Mouse (Mus musculus): ENCODE data around the gene Gba. TPM values are rescaled to one million over a fixed set of nuclear protein-coding genes. Genes with fewer than 3 reads are reported as not detected.
A peak's percentile ranks its signal among the peaks of the same experiment; 100 is the strongest.

The Gba gene
- polyA plus RNA-seq, 1 experiment from 2014 or later: 42.7 TPM

DNA sequence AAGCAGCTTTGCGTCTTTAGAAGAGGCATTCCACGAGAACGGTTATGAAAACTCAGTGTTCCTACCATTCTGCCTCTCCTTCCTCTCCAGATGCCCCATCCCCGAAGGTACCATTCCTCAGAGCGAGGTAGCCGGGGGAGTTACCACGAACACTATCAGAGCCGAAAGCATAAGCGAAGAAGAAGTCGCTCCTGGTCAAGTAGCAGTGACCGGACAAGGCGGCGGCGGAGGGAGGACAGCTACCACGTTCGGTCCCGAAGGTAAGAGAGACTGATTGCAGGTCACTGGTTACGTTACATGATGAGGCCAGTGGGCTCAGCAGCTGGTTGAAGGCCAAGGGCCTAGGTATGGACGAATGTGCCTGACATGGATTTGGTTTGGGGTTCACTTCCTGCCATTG, 35.8 kb upstream of the Gba start:
- Histone ChIP-seq H3K27me3 (no peaks in the 10 kb centered on the region), H3K9me3 (no peaks in the 10 kb centered on the region), H3K27ac (replicated peaks) (no peak overlapping the region), H3K9ac (replicated peaks) (no peak overlapping the region), H3K4me1 (peaks cover 28% of the 10 kb centered on the region), H3K36me3 (peaks cover 46% of the 10 kb centered on the region), H3K4me2 (replicated peaks) (no peak overlapping the region), H3K4me3 (no peak overlapping the region)
- ATAC-seq (replicated peaks): no peak
- 94% methylated on average over 19 of the region's 19 CpGs for whole genome bisulfite sequencing

- Histone ChIP-seq H3K27me3 (no peaks in the 10 kb centered on the region), H3K36me3 (peaks cover 73% of the 10 kb centered on the region), H3K4me3 (no peak overlapping the region), H3K4me1 (peaks cover 22% of the 10 kb centered on the region), H3K27ac (replicated peaks) (no peak overlapping the region), H3K4me2 (replicated peaks) (no peak overlapping the region), H3K9me3 (no peaks in the 10 kb centered on the region), H3K9ac (replicated peaks) (no peak overlapping the region)
- ATAC-seq (replicated peaks): no peak
- WGBS: 91% methylated on average over 11 of the region's 11 CpGs
Observed at GRCm38 (mm10) chr3:89174844-89175243, 27.9 kb upstream of the Gba start.

GRCm38 (mm10) chr3:89175544-89175943, 27.2 kb upstream of the Gba start:
- no peak overlapping the region for H3K4me3 ChIP-seq
- WGBS: 94% methylated on average over 10 of the region's 10 CpGs
- no peak for ATAC-seq (replicated peaks)
- H3K27me3 ChIP-seq: no peaks in the 10 kb centered on the region
- H3K36me3 ChIP-seq: peaks cover 73% of the 10 kb centered on the region
- no peak overlapping the region for H3K9ac ChIP-seq (replicated peaks)
- H3K9me3 ChIP-seq: no peaks in the 10 kb centered on the region
- no peak overlapping the region for H3K27ac ChIP-seq (replicated peaks)
- H3K4me2 ChIP-seq (replicated peaks): no peak overlapping the region
- H3K4me1 ChIP-seq: peaks cover 22% of the 10 kb centered on the region

GRCm38 (mm10) chr3:89176421-89176820, 26.3 kb upstream of the Gba start:
- Histone ChIP-seq H3K9me3 (no peaks in the 10 kb centered on the region), H3K36me3 (peaks cover 74% of the 10 kb centered on the region), H3K27ac (replicated peaks) (no peak overlapping the region), H3K4me1 (peaks cover 22% of the 10 kb centered on the region), H3K4me2 (replicated peaks) (no peak overlapping the region), H3K27me3 (no peaks in the 10 kb centered on the region), H3K4me3 (peak overlapping the region; percentile 81; the same call in 1 of the 2 replicates), H3K9ac (replicated peaks) (no peak overlapping the region)
- ATAC-seq (replicated peaks): no peak; the same call in 1 of the 2 replicates
- WGBS: 85% methylated on average over 7 of the region's 7 CpGs

GRCm38 (mm10) chr3:89177242-89178106, 25.3 kb upstream of the Gba start, which contains the start of gene Scamp3:
TSS of gene Scamp3 (plus strand) at chr3:89177473.
- Histone ChIP-seq H3K27me3 (no peaks in the 10 kb centered on the region), H3K36me3 (peaks cover 74% of the 10 kb centered on the region), H3K27ac (replicated peaks) (peak within 1 kb of the TSS; percentile 74), H3K9me3 (no peaks in the 10 kb centered on the region), H3K4me2 (replicated peaks) (peak within 1 kb of the TSS; percentile 96), H3K9ac (replicated peaks) (peak within 1 kb of the TSS; percentile 71), H3K4me3 (peak within 1 kb of the TSS; percentile 81), H3K4me1 (peaks cover 22% of the 10 kb centered on the region)
- ATAC-seq (replicated peaks): peak; percentile 97
- under 1% methylated on average over 43 of the region's 43 CpGs for WGBS

GRCm38 (mm10) chr3:89178107-89178385, 24.7 kb upstream of the Gba start:
- Histone ChIP-seq H3K4me2 (replicated peaks) (peak overlapping the region; percentile 96), H3K9me3 (no peaks in the 10 kb centered on the region), H3K4me1 (peaks cover 27% of the 10 kb centered on the region), H3K4me3 (peak overlapping the region; percentile 81), H3K27ac (replicated peaks) (peak overlapping the region; percentile 74), H3K27me3 (no peaks in the 10 kb centered on the region), H3K36me3 (peaks cover 68% of the 10 kb centered on the region), H3K9ac (replicated peaks) (peak overlapping the region; percentile 71)
- WGBS: 10% methylated on average over 6 of the region's 6 CpGs
- ATAC-seq (replicated peaks): no peak

- H3K36me3 ChIP-seq: peaks cover 58% of the 10 kb centered on the region
- no peaks in the 10 kb centered on the region for H3K9me3 ChIP-seq
- H3K4me2 ChIP-seq (replicated peaks): peak overlapping the region; percentile 96; the same call in 1 of the 2 replicates
- H3K4me3 ChIP-seq: peak overlapping the region; percentile 81; the same call in 1 of the 2 replicates
- no peak for ATAC-seq (replicated peaks)
- H3K9ac ChIP-seq (replicated peaks): no peak overlapping the region
- H3K27ac ChIP-seq (replicated peaks): no peak overlapping the region
- H3K27me3 ChIP-seq: no peaks in the 10 kb centered on the region
- H3K4me1 ChIP-seq: peaks cover 37% of the 10 kb centered on the region
- WGBS: 90% methylated on average over 11 of the region's 11 CpGs
Observed at GRCm38 (mm10) chr3:89179056-89179455, 23.7 kb upstream of the Gba start.

DNA sequence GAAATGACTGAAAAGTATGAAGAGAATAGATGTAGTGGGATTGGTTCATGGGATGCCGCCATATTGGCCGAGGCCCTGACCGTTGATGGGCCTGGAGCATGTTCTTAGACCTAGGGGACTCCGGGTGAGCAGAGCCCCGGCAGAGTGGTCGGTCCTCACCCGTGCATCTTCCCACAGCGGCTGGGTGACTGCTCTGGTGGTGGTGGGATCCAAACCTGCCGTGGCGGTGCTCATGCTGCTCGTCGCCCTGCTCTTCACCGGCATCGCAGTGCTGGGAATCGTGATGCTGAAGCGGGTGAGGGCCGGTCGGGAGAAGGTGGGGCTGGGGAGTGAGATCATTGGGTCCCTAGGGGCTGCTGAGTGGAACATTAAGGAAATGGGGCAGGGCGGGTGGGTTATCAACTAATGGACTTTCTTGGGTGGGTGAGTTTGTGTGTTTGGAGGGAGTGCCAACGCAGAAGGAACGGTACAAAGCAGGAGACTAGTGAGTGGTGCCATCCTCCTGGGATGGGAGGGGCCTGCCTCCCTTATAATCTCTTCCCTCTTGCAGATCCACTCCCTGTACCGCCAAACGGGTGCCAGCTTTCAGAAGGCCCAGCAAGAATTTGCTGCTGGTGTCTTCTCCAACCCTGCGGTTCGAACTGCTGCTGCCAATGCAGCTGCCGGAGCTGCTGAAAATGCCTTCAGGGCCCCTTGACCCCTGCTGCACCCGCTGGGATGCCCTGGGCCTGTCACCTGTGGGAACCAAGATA, 20.8 kb upstream of the Gba start:
- Histone ChIP-seq H3K9ac (replicated peaks) (no peak overlapping the region), H3K36me3 (peaks cover 34% of the 10 kb centered on the region), H3K27me3 (no peaks in the 10 kb centered on the region; the same call in 1 of the 2 replicates), H3K4me3 (no peak overlapping the region), H3K9me3 (no peaks in the 10 kb centered on the region), H3K4me1 (peaks cover 39% of the 10 kb centered on the region), H3K27ac (replicated peaks) (0 out of 2 replicates have a peak overlapping the region, but pooled peaks have one; percentile 93), H3K4me2 (replicated peaks) (no peak overlapping the region)
- no peak for ATAC-seq (replicated peaks)
- 93% methylated on average over 27 of the region's 27 CpGs for WGBS

- H3K4me2 ChIP-seq (replicated peaks): peak overlapping the region; percentile 98
- peaks cover 38% of the 10 kb centered on the region for H3K4me1 ChIP-seq
- H3K9ac ChIP-seq (replicated peaks): peak overlapping the region; percentile 87; the same call in 1 of the 2 replicates
- H3K36me3 ChIP-seq: peaks cover 36% of the 10 kb centered on the region
- no peaks in the 10 kb centered on the region for H3K9me3 ChIP-seq
- ATAC-seq (replicated peaks): peak; percentile 36
- H3K27me3 ChIP-seq: no peaks in the 10 kb centered on the region; the same call in 1 of the 2 replicates
- H3K27ac ChIP-seq (replicated peaks): peak overlapping the region; percentile 93
- peak overlapping the region; percentile 85 for H3K4me3 ChIP-seq
- WGBS: 50% methylated on average over 7 of the region's 7 CpGs
Observed at GRCm38 (mm10) chr3:89182531-89183057, 20.1 kb upstream of the Gba start.

DNA sequence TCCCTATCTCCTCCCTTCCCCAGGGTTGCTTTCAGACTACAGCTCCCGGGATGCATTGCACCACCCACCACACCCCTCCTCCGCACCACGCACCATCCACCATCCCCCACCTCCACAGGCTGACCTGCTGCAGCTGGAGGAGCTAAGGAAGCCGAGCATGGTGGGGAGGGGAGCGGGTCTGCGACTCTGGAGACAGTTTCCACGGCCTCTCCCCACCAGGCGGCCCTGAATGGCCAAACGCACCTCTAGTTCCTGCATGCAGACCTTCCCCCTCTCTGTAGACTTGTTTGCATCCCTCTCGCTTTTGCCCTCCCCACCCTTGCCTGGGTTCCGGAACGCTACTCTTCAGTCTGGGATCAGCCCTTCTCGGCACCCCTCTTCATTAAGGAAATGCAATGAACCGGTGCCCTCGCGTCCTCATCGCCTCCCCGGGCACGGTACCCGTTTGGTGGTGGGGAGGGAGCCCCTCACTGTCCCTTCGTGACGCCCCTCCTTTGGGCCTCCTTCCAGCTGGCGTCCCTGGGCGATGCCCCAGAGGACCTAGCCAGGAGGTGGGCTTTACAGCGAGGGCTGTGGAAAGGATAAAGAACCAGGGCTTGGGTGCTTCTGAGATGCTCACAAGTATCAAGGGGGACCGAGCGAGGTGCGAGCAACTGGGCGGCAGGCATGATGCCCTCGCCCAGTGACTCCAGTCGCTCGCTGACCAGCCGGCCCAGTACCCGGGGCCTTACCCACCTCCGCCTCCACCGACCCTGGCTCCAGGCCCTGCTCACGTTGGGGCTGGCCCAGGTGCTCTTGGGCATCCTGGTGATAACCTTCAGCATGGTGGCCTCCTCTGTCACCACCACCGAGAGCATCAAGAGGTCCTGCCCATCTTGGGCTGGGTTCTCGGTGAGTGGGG, 19.4 kb upstream of the Gba start, which contains the start of gene Fam189b:
Gene Fam189b (plus strand): TSS at position 86 of the 901 bp plus-strand sequence.
- Histone ChIP-seq H3K9ac (replicated peaks) (peak within 1 kb of the TSS; percentile 87), H3K27me3 (no peaks in the 10 kb centered on the region; the same call in 1 of the 2 replicates), H3K36me3 (peaks cover 36% of the 10 kb centered on the region), H3K27ac (replicated peaks) (peak within 1 kb of the TSS; percentile 93), H3K4me2 (replicated peaks) (peak within 1 kb of the TSS; percentile 98), H3K9me3 (no peaks in the 10 kb centered on the region), H3K4me3 (peak within 1 kb of the TSS; percentile 85), H3K4me1 (peaks cover 31% of the 10 kb centered on the region)
- ATAC-seq (replicated peaks): peak; percentile 95
- WGBS: 5% methylated on average over 39 of the region's 39 CpGs

GRCm38 (mm10) chr3:89183959-89184315, 18.8 kb upstream of the Gba start:
- WGBS: 74% methylated on average over 5 of the region's 6 CpGs
- Histone ChIP-seq H3K27ac (replicated peaks) (peak overlapping the region; percentile 93; the same call in 1 of the 2 replicates), H3K4me3 (peak overlapping the region; percentile 85), H3K27me3 (no peaks in the 10 kb centered on the region; the same call in 1 of the 2 replicates), H3K36me3 (peaks cover 36% of the 10 kb centered on the region), H3K4me2 (replicated peaks) (peak overlapping the region; percentile 98), H3K4me1 (peaks cover 25% of the 10 kb centered on the region), H3K9ac (replicated peaks) (peak overlapping the region; percentile 87), H3K9me3 (no peaks in the 10 kb centered on the region)
- no peak for ATAC-seq (replicated peaks)
